33 mouse cellular contexts compared by ENCODE assay signal in genomic region chr9:8655347-8655746, GRCm38 (mm10).
"Had no signal": no experiment of that assay in that cellular context is flagged by ENCODE, and none has a peak within 500 bp of the region (broad histone marks: within the 10 kb centered on the region; RNA-seq: fewer than 3 reads in every experiment).

No protein-coding gene starts in this region.

- H3K4me3 ChIP-seq: heart, embryonic 13.5 days; heart, embryonic 15.5 days; hindbrain, embryonic 10.5 days; hindbrain, embryonic 12.5 days; hindbrain, embryonic 13.5 days; hindbrain, embryonic 15.5 days; intestine, embryonic 15.5 days; kidney, embryonic 15.5 days; layer of hippocampus, adult 2 months; left cerebral cortex, adult 2 months had no signal

- DNase-seq: heart, postnatal 10 days; heart, postnatal 14 days; heart, postnatal 36 days; heart, postnatal 4 days; kidney, adult 11 months; kidney, adult 18-20 months; kidney, adult 2 months; kidney, adult 8-10 months; kidney, adult 9 months; kidney, postnatal 10 days; kidney, postnatal 14 days; kidney, postnatal 25 days; kidney, postnatal 36 days; kidney, postnatal 4 days; layer of hippocampus, adult 9-11 months; layer of hippocampus, postnatal 36 days had no signal

- H3K4me2 ChIP-seq: heart, embryonic 13.5 days; heart, embryonic 15.5 days; hindbrain, embryonic 12.5 days; hindbrain, embryonic 13.5 days; hindbrain, embryonic 14.5 days; hindbrain, embryonic 15.5 days; intestine, embryonic 15.5 days; kidney, embryonic 15.5 days had no signal

- ATAC-seq: hindbrain, embryonic 16.5 days; hindbrain, postnatal 0 days; inflammation-experienced regulatory T-cells, adult 6 months; intestine, embryonic 15.5 days; intestine, embryonic 16.5 days; intestine, postnatal 0 days had no signal

- H3K27ac ChIP-seq: heart, embryonic 13.5 days; heart, embryonic 15.5 days; hindbrain, embryonic 10.5 days; hindbrain, embryonic 12.5 days; hindbrain, embryonic 13.5 days; hindbrain, embryonic 14.5 days; hindbrain, embryonic 15.5 days; hindbrain, postnatal 0 days; intestine, embryonic 15.5 days; kidney, embryonic 15.5 days; kidney, postnatal 0 days; layer of hippocampus, adult 2 months; left cerebral cortex, adult 2 months had no signal

- H3K27me3 ChIP-seq: heart, embryonic 13.5 days; heart, embryonic 15.5 days; hindbrain, embryonic 12.5 days; hindbrain, embryonic 13.5 days; hindbrain, embryonic 15.5 days; intestine, embryonic 15.5 days; kidney, embryonic 15.5 days had no signal

- H3K9me3 ChIP-seq: heart, embryonic 13.5 days; hindbrain, embryonic 10.5 days; hindbrain, embryonic 12.5 days; hindbrain, embryonic 13.5 days; hindbrain, embryonic 15.5 days; intestine, embryonic 15.5 days; kidney, embryonic 15.5 days had no signal

- H3K36me3 ChIP-seq: heart, embryonic 13.5 days; heart, embryonic 15.5 days; hindbrain, embryonic 10.5 days; hindbrain, embryonic 12.5 days; hindbrain, embryonic 13.5 days; hindbrain, embryonic 15.5 days; intestine, embryonic 15.5 days; kidney, embryonic 15.5 days had no signal

- H3K9ac ChIP-seq: heart, embryonic 13.5 days; heart, embryonic 15.5 days; hindbrain, embryonic 12.5 days; hindbrain, embryonic 13.5 days; hindbrain, embryonic 14.5 days; hindbrain, embryonic 15.5 days; intestine, embryonic 15.5 days; kidney, embryonic 15.5 days had no signal

- H3K4me1 ChIP-seq: heart, embryonic 13.5 days; heart, embryonic 15.5 days; hindbrain, embryonic 10.5 days; hindbrain, embryonic 12.5 days; hindbrain, embryonic 13.5 days; hindbrain, embryonic 15.5 days; intestine, embryonic 15.5 days; kidney, embryonic 15.5 days had no signal
